Mouse (Mus musculus) lung, embryonic 14.5 days (tissue): Measurements from ENCODE around the gene Dcp1a. TPM values are rescaled to one million over a fixed set of nuclear protein-coding genes. Genes with fewer than 3 reads are reported as not detected.
A peak's percentile ranks its signal among the peaks of the same experiment; 100 is the strongest.

Experiments used
- ATAC-seq: fragments of 200-750 bp; cut with Nextera tagmentation; 2 replicates; pipeline ENCODE4 v1.8.0; 2017; ENCODE audit warnings: mild to moderate bottlenecking, moderate TSS enrichment, moderate library complexity; ENCODE audit not compliant: insufficient read depth
- DNase-seq: peaks from one replicate; pipeline ENCODE4 v3.0.0-alpha.2; 2015
- H3K27ac ChIP-seq: fragments of 300-500 bp; sonication (generic); 2 replicates; pipeline ENCODE4 v1.5.1; 2014; ENCODE audit warnings: low read depth, mild to moderate bottlenecking, moderate library complexity
- H3K27me3 ChIP-seq: fragments of 300-500 bp; sonication (generic); 2 replicates; pipeline ENCODE4 v1.6.1; 2014; ENCODE audit warnings: low read length, control low read depth; ENCODE audit not compliant: insufficient read depth
- H3K36me3 ChIP-seq: fragments of 300-500 bp; sonication (generic); 2 replicates; pipeline ENCODE4 v1.6.1; 2014; ENCODE audit warnings: control low read depth; ENCODE audit not compliant: insufficient read depth
- H3K4me1 ChIP-seq: fragments of 300-500 bp; sonication (generic); 2 replicates; pipeline ENCODE4 v1.6.1; 2014; ENCODE audit warnings: antibody characterized with exemption, control low read depth; ENCODE audit not compliant: insufficient read depth
- H3K4me2 ChIP-seq: fragments of 300-500 bp; sonication (generic); 2 replicates; pipeline ENCODE4 v1.6.1; 2014; ENCODE audit warnings: mild to moderate bottlenecking
- H3K4me3 ChIP-seq: fragments of 300-500 bp; sonication (generic); 2 replicates; pipeline ENCODE4 v1.5.1; 2014; ENCODE audit warnings: low read depth, low read length
- H3K9ac ChIP-seq: fragments of 300-500 bp; sonication (generic); 2 replicates; pipeline ENCODE4 v1.6.1; 2014
- H3K9me3 ChIP-seq: fragments of 300-500 bp; sonication (generic); 2 replicates; pipeline ENCODE4 v1.6.1; 2016; ENCODE audit warnings: low read depth, low read length, control low read depth
- CTCF ChIP-seq: IDR thresholded peaks from 2 replicates; pipeline ENCODE4 v1.5.1; 2016; ENCODE audit warnings: antibody characterized with exemption, low read depth
- WGBS: fragments of 180-500 bp; shearing (Covaris S2); extraction: QIAGEN DNeasy Blood & Tissue Kit; methylation state at CpG from one replicate; pipeline ENCODE4 v1.1.7; 2014; 5-methylcytosine and 5-hydroxymethylcytosine counted together
- polyA plus RNA-seq: library from polyadenylated mRNA; unstranded; fragments of >200 nt; fragmentation: Nextera tagmentation; extraction: Ambion mirVana; gene quantifications from 2 replicates; pipeline ENCODE4 v1.2.1, GENCODE M21; 2014

Dcp1a gene
- polyA plus RNA-seq, 1 experiment from 2014 or later: 35.0 TPM

DNA sequence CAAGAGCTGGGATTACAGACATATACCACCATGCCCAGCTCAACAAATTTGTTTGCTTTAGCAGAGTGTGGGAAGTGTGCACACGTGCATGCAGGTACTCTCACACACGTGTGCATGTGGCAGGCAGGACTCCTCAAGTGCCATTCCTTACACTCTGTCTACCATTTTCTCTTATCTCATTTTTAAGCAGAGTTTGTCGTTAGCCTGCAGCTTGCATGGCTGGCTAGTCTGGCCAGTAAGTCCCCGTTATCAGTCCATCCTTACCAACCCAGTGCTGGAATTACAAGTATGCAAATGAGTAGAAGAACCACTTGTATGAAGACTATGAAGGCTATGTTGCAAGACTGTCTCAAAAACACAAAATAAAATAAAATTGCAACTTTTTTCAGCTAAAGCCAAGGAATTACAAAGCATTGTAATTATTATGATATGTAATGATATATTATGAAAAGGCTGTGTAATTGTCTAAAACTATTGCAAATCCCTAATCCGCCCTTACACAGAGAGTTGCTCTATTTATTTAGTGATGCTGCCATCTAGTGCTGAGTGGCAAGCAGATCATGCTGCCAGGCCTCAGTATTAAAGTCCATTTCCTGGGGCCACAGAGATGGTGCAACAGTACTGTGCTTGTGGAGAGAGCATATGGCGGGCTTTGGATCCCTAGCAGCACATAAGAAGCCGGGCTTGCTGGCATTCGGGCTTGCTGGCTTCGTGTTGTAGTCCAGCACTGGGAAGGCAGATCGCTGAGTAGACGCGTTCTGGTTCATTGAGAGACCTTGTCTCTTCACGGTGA is 36.8 kb downstream of the Dcp1a start:
- H3K36me3 ChIP-seq: peaks cover 90% of the 10 kb centered on the region
- H3K9me3 ChIP-seq: no peaks in the 10 kb centered on the region
- no peak overlapping the region for H3K27ac ChIP-seq
- H3K4me3 ChIP-seq: no peak overlapping the region
- WGBS: 81% methylated on average over 13 of the region's 13 CpGs
- DNase-seq (peak; percentile 73), ATAC-seq (0 out of 2 replicates have a peak, but pooled peaks have one; percentile 44)
- H3K4me1 ChIP-seq: no peaks in the 10 kb centered on the region
- no peak overlapping the region for H3K9ac ChIP-seq
- peak; percentile 60 for TF ChIP-seq CTCF
- H3K27me3 ChIP-seq: no peaks in the 10 kb centered on the region
- no peak overlapping the region for H3K4me2 ChIP-seq

DNA sequence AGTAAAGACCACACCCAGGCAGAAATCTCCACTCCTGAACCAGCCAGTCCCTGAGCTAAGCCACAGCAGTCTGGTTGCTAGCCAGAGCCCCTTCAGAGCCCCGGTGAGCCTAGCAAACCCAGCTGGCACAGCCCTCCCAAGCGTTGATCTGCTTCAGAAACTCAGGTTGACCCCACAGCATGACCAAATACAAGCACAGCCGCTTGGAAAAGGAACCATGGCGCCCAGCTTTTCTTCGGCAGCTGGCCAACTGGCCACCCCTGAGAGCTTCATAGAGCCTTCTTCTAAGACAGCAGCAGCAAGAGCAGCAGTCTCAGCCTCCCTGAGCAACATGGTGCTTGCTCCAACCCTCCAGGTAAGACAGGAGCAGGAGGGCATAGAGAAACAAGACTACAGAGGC is 40.0 kb downstream of the Dcp1a start:
- H3K4me3 ChIP-seq: no peak overlapping the region
- DNase-seq: no peak
- no peaks in the 10 kb centered on the region for H3K9me3 ChIP-seq
- no peaks in the 10 kb centered on the region for H3K27me3 ChIP-seq
- 80% methylated on average over 5 of the region's 5 CpGs for WGBS
- H3K4me1 ChIP-seq: no peaks in the 10 kb centered on the region
- H3K4me2 ChIP-seq: no peak overlapping the region
- no peak for ATAC-seq
- H3K36me3 ChIP-seq: peaks cover 92% of the 10 kb centered on the region
- no peak for TF ChIP-seq CTCF
- no peak overlapping the region for H3K9ac ChIP-seq
- H3K27ac ChIP-seq: no peak overlapping the region

DNA sequence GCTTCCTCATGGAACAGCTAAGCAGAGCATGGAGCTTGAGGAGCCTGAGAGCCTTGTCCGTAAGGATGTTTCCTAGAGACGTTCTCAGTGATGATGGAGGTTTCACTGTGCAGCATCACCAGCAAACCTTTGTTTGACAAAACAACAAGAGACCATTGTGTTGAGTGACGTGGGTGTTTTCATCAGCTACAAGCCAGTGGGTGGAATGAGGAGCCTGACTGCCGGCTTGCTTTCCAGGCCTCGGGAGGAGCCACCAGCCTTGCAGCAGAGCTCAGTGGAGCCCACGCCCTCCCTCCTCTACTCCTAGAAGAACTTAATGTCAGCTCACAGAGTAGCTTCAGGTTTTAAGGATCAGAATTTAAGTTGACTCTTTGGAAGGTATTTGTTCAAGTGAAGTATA is 44.0 kb downstream of the Dcp1a start:
- peaks cover 90% of the 10 kb centered on the region for H3K36me3 ChIP-seq
- no peak for TF ChIP-seq CTCF
- ATAC-seq (no peak), DNase-seq (no peak)
- H3K9me3 ChIP-seq: no peaks in the 10 kb centered on the region
- no peak overlapping the region for H3K9ac ChIP-seq
- no peaks in the 10 kb centered on the region for H3K27me3 ChIP-seq
- H3K4me3 ChIP-seq: no peak overlapping the region
- H3K27ac ChIP-seq: no peak overlapping the region
- 80% methylated on average over 6 of the region's 6 CpGs for WGBS
- no peak overlapping the region for H3K4me2 ChIP-seq
- H3K4me1 ChIP-seq: no peaks in the 10 kb centered on the region

DNA sequence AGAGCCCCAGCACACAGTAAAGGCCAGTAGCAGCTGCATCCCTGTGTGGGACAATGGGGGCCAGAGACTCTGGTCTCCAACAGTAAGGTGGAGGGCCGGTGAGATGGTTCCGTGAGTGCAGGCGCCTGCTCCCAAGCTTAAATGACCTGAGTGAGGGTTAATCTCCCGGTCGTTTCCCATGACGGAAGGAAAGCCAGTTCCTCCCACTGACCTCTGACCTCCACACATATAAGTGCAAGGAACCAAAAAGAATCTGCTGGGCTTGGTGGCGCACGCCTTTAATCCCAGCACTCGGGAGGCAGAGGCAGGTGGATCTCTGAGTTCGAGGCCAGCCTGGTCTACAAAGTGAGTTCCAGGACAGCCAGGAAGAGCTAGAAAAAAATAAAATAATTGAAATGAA is 49.1 kb downstream of the Dcp1a start:
- no peak overlapping the region for H3K4me3 ChIP-seq
- no peaks in the 10 kb centered on the region for H3K27me3 ChIP-seq
- WGBS: 84% methylated on average over 10 of the region's 10 CpGs

DNA sequence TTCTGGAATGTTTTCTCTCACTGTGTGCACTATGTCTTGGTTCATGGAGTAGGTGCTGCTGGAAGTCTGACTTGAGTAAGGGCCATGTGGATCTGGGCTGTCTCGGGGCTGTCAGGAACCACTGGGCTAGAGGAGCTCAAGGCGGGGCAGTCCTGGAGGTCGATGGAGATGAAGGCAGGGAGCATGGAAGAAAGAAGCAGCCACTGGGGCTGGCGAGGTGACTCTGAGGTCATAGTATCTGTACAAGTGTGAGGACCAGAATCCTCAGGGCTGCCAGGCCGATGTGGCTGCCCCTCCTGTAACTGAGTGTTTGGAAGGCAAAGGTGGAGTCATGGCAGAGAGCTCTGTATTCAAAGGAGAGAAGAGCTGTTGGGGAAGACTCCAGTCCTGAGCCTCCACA is 49.6 kb downstream of the Dcp1a start:
- no peak for DNase-seq
- no peak for TF ChIP-seq CTCF
- Histone ChIP-seq H3K27me3 (no peaks in the 10 kb centered on the region), H3K4me3 (no peak overlapping the region), H3K36me3 (peaks cover 43% of the 10 kb centered on the region), H3K4me2 (no peak overlapping the region), H3K27ac (no peak overlapping the region), H3K4me1 (no peaks in the 10 kb centered on the region), H3K9me3 (no peaks in the 10 kb centered on the region), H3K9ac (no peak overlapping the region)
- WGBS: 73% methylated on average over 5 of the region's 5 CpGs
- ATAC-seq: no peak

More for the DNA sequence above, 49.1 kb downstream of the Dcp1a start:
- DNase-seq (no peak), ATAC-seq (no peak)
- Histone ChIP-seq H3K36me3 (peaks cover 48% of the 10 kb centered on the region), H3K9me3 (no peaks in the 10 kb centered on the region), H3K9ac (no peak overlapping the region), H3K4me2 (no peak overlapping the region), H3K27ac (no peak overlapping the region), H3K4me1 (no peaks in the 10 kb centered on the region)
- no peak for TF ChIP-seq CTCF

DNA sequence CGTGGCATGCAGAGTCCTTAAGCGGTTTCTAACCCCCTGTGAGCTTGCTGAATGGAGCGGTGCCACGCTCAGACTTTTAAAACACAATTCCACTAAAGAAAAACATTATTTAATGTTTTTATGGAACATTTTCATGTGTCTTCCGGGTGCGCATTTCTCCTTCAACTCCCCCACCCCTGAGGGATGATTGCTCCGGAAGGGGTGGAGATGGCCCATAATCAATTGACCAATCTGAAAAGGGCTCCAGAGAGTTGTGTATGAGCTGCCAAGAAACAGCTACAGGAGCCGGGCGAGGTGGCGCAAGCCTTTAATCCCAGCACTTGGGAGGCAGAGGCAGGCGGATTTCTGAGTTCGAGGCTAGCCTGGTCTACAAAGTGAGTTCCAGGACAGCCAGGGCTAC is 50.1 kb downstream of the Dcp1a start:
- DNase-seq: no peak
- no peak for ATAC-seq
- Histone ChIP-seq H3K27me3 (no peaks in the 10 kb centered on the region), H3K9ac (no peak overlapping the region), H3K27ac (no peak overlapping the region), H3K4me1 (no peaks in the 10 kb centered on the region), H3K4me3 (no peak overlapping the region), H3K36me3 (peaks cover 38% of the 10 kb centered on the region), H3K9me3 (no peaks in the 10 kb centered on the region), H3K4me2 (no peak overlapping the region)
- TF ChIP-seq CTCF: no peak
- 91% methylated on average over 12 of the region's 12 CpGs for WGBS

DNA sequence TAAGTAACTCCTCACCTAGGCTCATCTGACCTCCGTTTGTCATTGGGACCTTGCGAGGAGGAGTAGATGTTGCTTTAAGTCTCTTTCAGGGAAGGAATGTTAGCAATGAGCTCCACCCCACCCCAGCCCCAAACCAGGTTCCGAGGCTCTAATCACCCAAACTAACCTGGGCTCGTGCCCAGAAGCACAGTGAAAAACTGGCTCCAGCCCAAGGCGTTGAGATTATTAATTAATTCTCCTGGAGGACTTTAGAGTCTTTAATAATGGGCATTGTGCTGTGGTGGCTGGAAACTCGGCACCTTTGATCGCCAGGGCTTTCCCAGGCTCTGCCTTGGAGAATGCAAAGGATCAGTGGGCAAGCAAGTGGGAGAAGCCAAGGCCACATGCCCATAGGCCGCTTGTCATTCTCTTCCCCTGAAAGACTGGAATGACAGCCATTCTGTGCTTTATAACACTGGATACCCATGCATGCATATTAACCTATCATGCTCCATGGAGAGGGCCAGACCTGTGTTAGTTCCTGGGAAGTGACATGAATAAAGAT is 51.5 kb downstream of the Dcp1a start:
- no peaks in the 10 kb centered on the region for H3K9me3 ChIP-seq
- 59% methylated on average over 8 of the region's 8 CpGs for WGBS
- H3K4me3 ChIP-seq: no peak overlapping the region
- DNase-seq (peak; percentile 40), ATAC-seq (no peak)
- no peaks in the 10 kb centered on the region for H3K27me3 ChIP-seq
- no peak overlapping the region for H3K9ac ChIP-seq
- TF ChIP-seq CTCF: no peak
- H3K36me3 ChIP-seq: peaks cover 30% of the 10 kb centered on the region
- no peak overlapping the region for H3K4me2 ChIP-seq
- H3K4me1 ChIP-seq: no peaks in the 10 kb centered on the region
- no peak overlapping the region for H3K27ac ChIP-seq
